Mouse (Mus musculus): ENCODE measurements around the gene Ndufc1. TPM values are rescaled to one million over a fixed set of nuclear protein-coding genes. Genes with fewer than 3 reads are reported as not detected.

Gene Ndufc1
- total and polyA plus RNA-seq, 3 experiments: 159 to 213 (median 206) TPM

GRCm38 (mm10) chr3:51412457-51412856 lies 3.7 kb upstream of the Ndufc1 start:
- in situ Hi-C loops (cut with MboI; ENCODE audit: low pct_ligation_motif_present, low pct_unique_long_range_greater_than_20kb, low sequenced_read_pairs): loop anchor here (5.0 kb wide), 1 partner anchor 35 kb away; no protein-coding TSS in a partner anchor
- Histone ChIP-seq H3K4me2 (ENCODE audit: insufficient read depth, low read depth, poor library complexity, severe bottlenecking) (no peak overlapping the region), H3K27ac (ENCODE audit: insufficient read depth, low read depth) (no peak overlapping the region), H3K9me3 (replicated peaks; ENCODE audit: low read length) (no peaks in the 10 kb centered on the region), H3K36me3 (replicated peaks in 1 of 2; ENCODE audit: control insufficient read depth in 1 of 2, insufficient read depth in 1 of 2, low read length in 1 of 2) (peaks cover 0 to 12% of the 10 kb centered on the region in 2 experiments), H3K4me1 (ENCODE audit: control insufficient read depth in 1 of 2, insufficient read depth in 2 of 2) (peaks cover 2 to 23% of the 10 kb centered on the region in 2 experiments; a peak in 3 of 4 replicates), H3K27me3 (replicated peaks) (no peaks in the 10 kb centered on the region), H3K4me3 (replicated peaks in 1 of 3; ENCODE audit: low read depth in 2 of 3, low read length in 2 of 3, poor library complexity in 1 of 3) (no peak overlapping the region), H3K9ac (ENCODE audit: insufficient read depth, low read depth) (no peak overlapping the region), H3K79me2 (replicated peaks; ENCODE audit: control insufficient read depth, extremely low read depth, insufficient read depth, poor library complexity, severe bottlenecking) (peaks cover 26% of the 10 kb centered on the region)
- DNase-seq (ENCODE audit: extremely low read depth): no peak
- dilution Hi-C loops (cut with MboI; ENCODE audit: extremely low pct_ligation_motif_present, extremely low pct_unique_long_range_greater_than_20kb, low sequenced_read_pairs): no loop called here
- TF ChIP-seq UBTF (IDR thresholded peaks at IDR 0.05; ENCODE audit: low read depth, low read length) (no peak), MAZ (IDR thresholded peaks at IDR 0.05; ENCODE audit: low read depth, low read length) (no peak), CTCF (conservative IDR thresholded peaks at IDR 0.05 in 1 of 2, IDR thresholded peaks at IDR 0.05 in 1 of 2; ENCODE audit: low read depth in 2 of 2, low read length in 2 of 2) (no peak), NELFE (IDR thresholded peaks at IDR 0.05; ENCODE audit: low read depth, low read length) (no peak), MYC (IDR thresholded peaks at IDR 0.05; ENCODE audit: low read depth, low read length) (no peak), CHD2 (IDR thresholded peaks at IDR 0.05; ENCODE audit: low read length) (no peak), HCFC1 (IDR thresholded peaks at IDR 0.05; ENCODE audit: low read depth, low read length) (no peak), TCF12 (IDR thresholded peaks at IDR 0.05; ENCODE audit: low read depth, low read length) (no peak), ELF1 (IDR thresholded peaks at IDR 0.05; ENCODE audit: low read depth, low read length) (no peak), IRF4 (IDR thresholded peaks at IDR 0.05; ENCODE audit: low read depth, low read length) (no peak), SIN3A (IDR thresholded peaks at IDR 0.05; ENCODE audit: low read length) (no peak), RAD21 (IDR thresholded peaks at IDR 0.05; ENCODE audit: low read depth, low read length) (no peak), POLR2AphosphoS2 (IDR thresholded peaks at IDR 0.05; ENCODE audit: low read depth, low read length) (no peak), USF1 (IDR thresholded peaks at IDR 0.05; ENCODE audit: low read depth, low read length) (no peak)

DNA sequence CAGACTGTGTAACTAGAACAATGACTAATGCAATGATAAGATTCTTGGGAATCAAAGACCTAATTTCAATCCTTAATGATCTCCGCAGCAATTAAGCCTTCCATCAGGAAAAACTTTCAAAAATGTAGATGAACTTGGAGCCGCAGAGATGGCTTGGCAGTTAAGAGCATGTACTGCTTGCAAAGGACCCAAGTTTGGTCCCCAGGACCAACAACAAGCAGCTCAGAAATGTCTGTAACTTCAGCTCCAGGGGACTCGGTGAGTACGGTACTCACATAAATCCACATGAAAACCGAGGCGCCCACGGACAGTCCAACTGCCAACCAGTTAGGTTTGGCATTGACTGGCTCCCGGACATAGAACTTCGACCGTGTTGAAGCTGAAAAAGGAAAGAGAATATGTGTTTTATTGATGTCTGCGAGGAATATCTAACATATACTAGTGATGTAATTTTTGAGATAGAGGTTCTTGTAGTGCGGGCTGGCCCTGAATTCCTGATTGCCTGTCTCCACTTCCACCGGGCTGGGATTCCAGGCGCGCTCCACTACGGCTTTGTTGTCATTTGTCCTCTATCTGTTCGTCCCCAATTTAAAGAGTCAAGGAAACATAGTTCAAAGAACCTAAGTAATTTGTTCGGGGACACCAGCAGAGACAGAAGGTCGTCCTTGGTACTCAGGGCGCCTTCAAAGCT lies 773 bp downstream of the Ndufc1 start:
- no peaks in the 10 kb centered on the region for H3K27me3 ChIP-seq (replicated peaks)
- TF ChIP-seq NELFE (IDR thresholded peaks at IDR 0.05; ENCODE audit: low read depth, low read length) (no peak), JUND (conservative IDR thresholded peaks at IDR 0.05; ENCODE audit: low read depth, low read length) (no peak), USF1 (IDR thresholded peaks at IDR 0.05; ENCODE audit: low read depth, low read length) (no peak), HCFC1 (IDR thresholded peaks at IDR 0.05; ENCODE audit: low read depth, low read length) (no peak), POLR2AphosphoS2 (IDR thresholded peaks at IDR 0.05; ENCODE audit: low read depth, low read length) (no peak), CHD1 (IDR thresholded peaks at IDR 0.05; ENCODE audit: low read depth, low read length) (no peak)
- no peaks in the 10 kb centered on the region for H3K79me2 ChIP-seq (replicated peaks; ENCODE audit: control insufficient read depth, extremely low read depth, insufficient read depth, poor library complexity, severe bottlenecking)
- H3K9ac ChIP-seq (ENCODE audit: insufficient read depth, low read depth): peak overlapping the region; percentile 94
- H3K36me3 ChIP-seq (replicated peaks in 1 of 2; ENCODE audit: control insufficient read depth in 1 of 2, insufficient read depth in 1 of 2, low read length in 1 of 2): peaks cover 18 to 41% of the 10 kb centered on the region in 2 experiments
- H3K4me3 ChIP-seq (replicated peaks in 1 of 3; ENCODE audit: low read depth in 2 of 3, low read length in 2 of 3, poor library complexity in 1 of 3): peak overlapping the region; percentile 79 to 88 (median 87)
- peaks cover 2 to 20% of the 10 kb centered on the region in 2 experiments; a peak in 3 of 4 replicates for H3K4me1 ChIP-seq (ENCODE audit: control insufficient read depth in 1 of 2, insufficient read depth in 2 of 2)
- peak overlapping the region; percentile 76 for H3K4me2 ChIP-seq (ENCODE audit: insufficient read depth, low read depth, poor library complexity, severe bottlenecking)
- DNase-seq (ENCODE audit: extremely low read depth): no peak
- in situ Hi-C loops (cut with MboI; ENCODE audit: low pct_ligation_motif_present, low pct_unique_long_range_greater_than_20kb, low sequenced_read_pairs) (no loop called here), dilution Hi-C loops (cut with MboI; ENCODE audit: extremely low pct_ligation_motif_present, extremely low pct_unique_long_range_greater_than_20kb, low sequenced_read_pairs) (no loop called here)
- H3K27ac ChIP-seq (ENCODE audit: insufficient read depth, low read depth): no peak overlapping the region
- H3K9me3 ChIP-seq (replicated peaks; ENCODE audit: low read length): no peaks in the 10 kb centered on the region

Measured in CH12.LX (cell line).